Mouse (Mus musculus) spleen, adult 2 months (tissue): ENCODE measurements around the gene Iqgap2.

Experiments used
- CTCF ChIP-seq: fragments of 200-500 bp; IDR thresholded peaks from 2 replicates; pipeline ENCODE4 v1.5.1; 2011; ENCODE audit warnings: mild to moderate bottlenecking, inconsistent platforms; ENCODE audit not compliant: insufficient read depth, insufficient read length, insufficient replicate concordance; ENCODE audit errors: extremely low read depth
- POLR2A ChIP-seq: fragments of 200-500 bp; IDR thresholded peaks from 2 replicates; pipeline ENCODE4 v1.6.1; 2011; ENCODE audit warnings: low read depth, low read length, inconsistent platforms

- TF ChIP-seq POLR2A (no peak), CTCF (no peak)
These were observed 152.1 kb downstream of the Iqgap2 start for GRCm38 (mm10) chr13:95739651-95740050.
